Mouse (Mus musculus) CH12F3 (cell line): ENCODE results near the gene Pnpla1.
"Not testable (repeated sequence)": the region's sequence is repeated elsewhere in the genome, so short reads cannot be mapped to it uniquely, and the experiment has no call there.

ENCODE experiments used
- in situ Hi-C: fragments of 300-500 bp; cut with MboI; formaldehyde crosslinking; loops from 2 replicates; pipeline ENCODE4 v1.14.3; 2020; ENCODE audit warnings: low sequenced_read_pairs

The Pnpla1 gene

DNA sequence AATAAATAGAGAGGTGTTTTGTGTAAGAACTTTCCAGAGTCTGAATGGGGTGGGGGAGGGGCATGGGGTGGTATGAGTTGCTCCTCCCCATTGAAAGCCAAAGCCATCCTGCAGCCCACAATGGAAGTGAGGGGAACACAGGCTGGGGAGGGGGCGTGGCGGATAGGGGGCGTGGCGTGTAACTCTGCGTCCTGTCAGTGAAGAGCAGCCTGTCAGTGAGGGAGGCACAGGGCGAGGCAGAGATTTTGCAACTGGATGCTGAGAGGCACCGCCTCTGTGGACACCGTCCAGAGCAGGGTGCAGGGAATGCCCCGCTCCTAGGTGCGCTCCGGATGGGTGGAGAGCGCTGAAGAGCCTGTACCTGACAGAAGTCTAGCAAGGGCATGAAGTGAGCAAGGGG, at the start of gene Pnpla1:
Gene Pnpla1, plus strand, starts transcription at position 207 of the 400 bp plus-strand sequence.
- in situ Hi-C loops = no loop called here

DNA sequence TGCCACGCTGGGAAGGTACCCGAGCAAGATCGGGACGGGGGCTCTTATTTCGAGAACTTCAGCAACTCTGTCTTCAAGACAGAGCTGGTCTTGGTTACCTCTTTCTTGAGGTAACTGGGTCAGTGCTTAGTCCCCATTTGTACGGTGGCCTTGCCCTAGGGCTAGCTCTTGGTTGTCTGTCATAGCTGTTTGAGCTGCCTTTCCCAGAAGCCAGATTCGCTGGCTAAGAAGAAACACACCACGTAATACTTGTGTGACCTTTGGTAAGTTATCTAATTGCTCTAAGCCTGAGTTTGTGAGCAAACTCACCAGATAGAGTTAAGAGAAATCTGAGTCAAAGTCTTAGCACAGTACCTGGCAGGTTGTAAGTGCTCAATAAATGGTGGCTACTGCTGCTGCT, 49.5 kb upstream of the Pnpla1 start:
- in situ Hi-C loops = no loop called here

DNA sequence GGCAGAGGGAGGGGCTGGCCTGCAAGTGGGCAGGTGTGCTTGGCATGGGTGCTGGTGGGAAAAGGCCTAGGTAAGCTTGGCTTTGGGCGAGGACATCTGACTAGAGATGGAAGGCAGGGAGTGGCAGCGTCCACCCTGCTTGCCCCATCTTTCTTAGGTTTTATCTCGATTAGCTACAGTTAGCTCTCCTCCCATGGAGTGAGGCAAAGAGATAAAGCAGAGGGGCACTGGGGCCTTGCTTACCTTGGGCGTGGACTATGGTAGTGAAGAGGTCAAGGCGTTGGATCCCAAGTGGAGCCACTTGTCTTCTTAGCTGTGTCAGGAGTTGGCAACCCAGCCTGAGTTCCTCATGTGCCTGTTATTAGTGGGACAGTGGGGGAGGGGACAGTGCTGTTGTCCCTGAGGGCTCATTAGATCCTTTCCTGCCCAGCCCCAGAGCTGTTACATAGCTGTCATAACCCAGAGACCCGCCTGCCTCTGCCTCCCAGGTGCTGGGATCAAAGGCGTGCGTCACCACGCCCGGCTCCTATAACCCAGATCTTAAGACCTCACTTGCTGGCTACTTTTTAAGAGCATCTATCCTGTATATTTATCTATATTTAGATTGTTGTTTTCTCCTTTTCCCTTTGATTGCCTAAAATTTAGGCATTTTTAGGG, 48.9 kb upstream of the Pnpla1 start:
- in situ Hi-C loops = no loop called here

DNA sequence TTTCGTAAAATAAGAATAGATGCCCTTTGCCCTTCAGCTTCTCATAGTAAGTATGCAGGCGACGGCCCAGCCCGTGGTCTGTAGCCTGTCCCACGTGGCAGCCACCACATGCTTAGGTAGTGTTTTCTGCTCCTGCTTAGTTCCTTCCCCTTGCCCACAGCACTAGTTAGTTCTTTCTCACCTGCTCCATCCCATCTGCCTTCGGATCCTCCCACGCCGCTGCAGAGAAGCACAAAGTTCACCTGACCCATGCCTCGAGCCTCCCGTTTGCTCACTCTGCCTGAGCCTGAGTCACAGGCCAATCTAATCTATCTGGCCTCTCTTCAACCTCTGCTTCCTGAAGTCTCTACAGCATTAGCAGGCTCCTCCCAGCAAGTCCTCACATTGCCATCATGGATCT, 45.9 kb upstream of the Pnpla1 start:
- in situ Hi-C loops = no loop called here

DNA sequence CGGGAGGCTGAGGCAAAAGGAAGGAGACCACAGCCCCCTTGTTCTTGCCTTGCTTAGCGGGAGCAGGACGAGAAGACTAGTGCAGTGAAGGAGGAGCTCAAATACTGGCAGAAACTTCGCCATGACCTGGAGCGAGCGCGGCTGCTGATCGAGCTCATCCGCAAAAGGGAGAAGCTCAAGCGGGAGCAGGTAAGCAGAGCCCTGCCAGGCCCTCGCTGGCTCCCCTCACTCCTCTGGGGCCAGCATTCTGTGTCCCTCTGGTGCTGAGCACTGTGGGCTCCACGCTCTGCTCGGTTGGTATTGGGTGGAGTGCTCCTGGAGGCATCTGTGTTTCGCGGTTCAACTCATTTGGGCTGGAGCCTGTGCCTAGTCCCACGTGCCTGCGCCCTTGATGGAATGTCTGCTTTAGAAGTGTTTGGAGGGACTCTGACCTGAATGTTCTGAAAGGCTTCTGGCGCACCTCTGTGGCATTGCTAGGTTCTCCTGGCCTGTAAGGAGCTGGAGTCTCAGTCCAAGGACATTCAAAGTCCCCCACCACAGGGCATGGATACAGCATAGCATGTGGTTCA, 43.6 kb upstream of the Pnpla1 start:
- in situ Hi-C loops = no loop called here

DNA sequence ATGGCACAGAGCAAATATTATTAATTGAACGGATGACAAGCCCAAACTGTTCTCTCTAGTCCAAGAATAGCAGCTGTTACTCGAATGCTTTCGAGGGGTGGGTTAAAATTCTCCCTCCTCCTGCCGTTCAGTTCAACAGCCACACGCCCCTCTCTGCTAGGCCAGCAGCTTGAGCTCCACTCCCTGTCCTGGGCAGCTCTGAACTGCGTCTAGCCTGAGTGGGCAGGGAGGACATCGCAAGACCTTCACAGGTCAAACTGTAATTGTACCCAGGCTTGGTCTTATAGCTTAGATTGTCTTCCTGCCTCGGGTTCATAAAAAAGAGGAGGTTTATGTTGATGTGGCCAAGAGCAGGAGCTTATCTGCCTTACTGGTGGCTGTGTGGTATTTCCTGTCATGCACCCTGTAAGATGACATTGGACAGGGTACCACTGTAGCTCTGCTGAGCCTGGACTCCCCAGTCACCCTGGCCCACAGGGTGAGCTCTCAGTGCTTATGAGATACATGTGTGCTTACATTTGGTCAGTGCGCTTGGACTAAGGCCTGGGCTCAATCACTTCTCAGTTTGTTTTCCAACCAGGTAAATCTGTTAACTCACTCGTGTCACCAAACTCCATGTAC, 42.7 kb upstream of the Pnpla1 start:
- in situ Hi-C loops = no loop called here

DNA sequence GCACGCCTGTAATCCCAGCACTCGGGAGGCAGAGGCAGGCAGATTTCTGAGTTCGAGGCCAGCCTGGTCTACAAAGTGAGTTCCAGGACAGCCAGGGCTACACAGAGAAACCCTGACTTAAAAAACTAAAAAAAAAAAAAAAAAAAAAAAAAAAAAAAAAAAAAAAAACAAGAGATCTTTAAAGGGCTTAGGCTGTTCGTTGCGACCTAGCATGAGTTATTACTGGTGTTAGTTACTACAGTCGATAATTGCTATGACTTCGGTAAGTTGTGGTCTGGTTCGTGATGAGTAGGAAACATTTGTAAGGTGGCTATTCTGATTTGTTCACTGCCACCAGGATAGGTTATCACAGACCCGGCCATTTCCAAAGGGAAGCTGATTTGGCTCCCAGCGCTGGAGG, 41.9 kb upstream of the Pnpla1 start:
- in situ Hi-C loops = not testable (repeated sequence)

DNA sequence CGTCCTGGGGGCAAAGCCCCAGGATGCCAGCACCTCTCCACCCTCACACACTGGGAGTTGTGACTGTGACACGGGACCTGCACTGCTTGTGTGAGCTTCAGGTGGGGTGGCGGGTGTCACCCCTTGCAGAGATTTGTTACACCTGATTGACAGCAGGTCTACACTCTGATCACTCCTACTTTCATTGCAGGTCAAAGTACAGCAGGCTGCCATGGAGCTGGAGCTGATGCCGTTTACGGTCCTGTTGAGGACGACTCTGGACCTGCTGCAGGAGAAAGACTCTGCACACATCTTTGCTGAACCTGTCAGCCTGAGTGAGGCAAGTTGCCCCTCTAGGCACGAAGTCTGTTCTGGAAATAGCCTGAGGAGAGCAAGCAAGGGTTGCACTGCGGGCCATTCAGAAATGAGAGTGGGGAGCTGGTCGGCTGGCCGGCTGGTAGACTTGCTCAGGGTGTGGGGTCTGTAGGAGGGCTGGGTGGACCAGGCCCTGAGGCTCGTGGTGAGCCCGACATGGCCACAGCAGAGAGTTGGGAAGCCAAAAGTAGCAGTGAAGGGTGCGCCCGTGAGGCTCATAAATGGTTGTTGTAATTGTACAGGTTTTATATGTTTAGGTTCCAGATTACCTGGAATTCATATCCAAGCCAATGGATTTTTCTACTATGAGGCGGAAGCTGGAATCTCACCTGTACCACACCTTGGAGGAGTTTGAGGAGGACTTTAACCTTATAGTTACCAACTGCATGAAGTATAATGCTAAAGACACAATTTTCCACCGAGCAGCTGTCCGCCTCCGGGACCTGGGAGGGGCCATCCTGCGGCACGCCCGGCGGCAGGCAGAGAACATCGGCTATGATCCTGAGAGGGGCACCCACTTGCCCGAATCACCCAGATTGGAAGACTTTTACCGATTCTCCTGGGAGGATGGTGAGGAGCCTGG, 41.1 kb upstream of the Pnpla1 start:
- in situ Hi-C loops = no loop called here

DNA sequence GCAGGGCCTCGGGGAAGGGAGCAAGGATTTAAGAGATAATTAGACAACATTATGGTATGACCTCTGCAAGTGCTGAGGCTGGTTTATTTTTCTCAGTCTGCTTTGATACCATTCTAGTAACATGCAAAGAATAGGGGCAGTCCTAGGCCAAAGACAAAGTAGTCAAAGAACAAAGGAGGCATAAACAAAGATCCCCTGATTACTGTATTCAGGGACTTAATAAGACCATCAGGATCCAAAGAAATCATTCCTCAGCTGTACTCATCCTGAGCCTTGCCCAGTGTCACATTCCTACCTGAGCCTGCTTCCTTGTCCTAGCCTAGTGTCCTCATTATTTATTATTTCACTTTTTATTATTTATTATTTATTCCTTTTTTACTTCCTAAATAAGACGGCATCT, 38.0 kb upstream of the Pnpla1 start:
- in situ Hi-C loops = no loop called here

DNA sequence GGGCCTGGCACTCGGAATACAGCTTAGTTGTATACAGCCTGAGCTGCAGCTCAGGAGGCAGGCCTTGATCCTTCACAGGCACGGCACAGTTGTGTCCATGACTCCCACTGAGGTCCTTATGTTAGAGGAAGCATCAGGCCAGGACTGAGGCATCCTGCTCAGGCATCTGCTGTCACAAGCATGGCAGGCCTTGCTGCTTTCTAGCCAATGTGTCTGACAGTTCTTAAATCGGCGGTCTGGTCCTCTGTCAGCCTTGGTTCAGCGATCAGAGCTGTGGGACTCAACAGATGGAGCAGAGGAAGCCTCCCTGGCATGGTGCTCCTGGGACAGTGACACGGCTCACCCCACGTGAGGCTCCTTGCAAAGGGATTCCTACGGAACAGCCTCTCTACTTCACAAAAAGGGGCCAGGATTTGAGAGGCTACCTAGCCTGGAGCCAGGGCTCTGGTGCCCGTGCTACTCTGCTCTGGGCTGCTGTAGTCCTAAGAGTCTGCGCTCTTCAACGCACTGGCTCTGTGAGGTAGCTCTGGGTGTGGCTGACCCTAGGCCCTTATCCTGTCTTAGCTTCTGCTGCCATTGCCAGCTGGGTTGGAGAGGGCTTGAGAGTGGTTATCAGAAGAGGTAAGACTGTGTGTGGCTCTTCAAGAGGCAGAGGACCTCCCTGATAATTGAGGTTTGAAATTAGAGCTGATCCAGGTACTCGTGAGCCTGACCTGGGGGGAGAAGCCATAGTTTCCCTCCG, 35.0 kb upstream of the Pnpla1 start:
- in situ Hi-C loops = no loop called here

DNA sequence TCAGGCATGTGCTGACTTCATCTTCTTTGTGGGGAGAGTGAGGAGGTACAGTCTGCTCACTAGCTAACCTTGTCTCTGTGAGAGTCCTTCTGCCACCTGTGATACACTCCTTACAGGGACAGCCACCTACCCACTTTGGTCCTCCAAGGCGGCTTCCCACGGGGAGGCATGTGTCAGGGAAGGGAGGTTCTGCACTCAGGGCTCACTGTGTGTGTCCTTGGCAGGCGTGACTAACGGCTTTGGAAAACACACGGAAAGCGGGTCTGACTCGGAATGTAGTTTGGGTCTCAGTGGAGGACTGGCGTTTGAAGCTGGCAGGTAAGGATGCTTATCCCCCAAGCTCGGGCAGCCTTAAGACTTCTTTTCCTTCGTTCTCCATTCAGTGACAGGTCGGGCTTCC, 34.5 kb upstream of the Pnpla1 start:
- in situ Hi-C loops = no loop called here

DNA sequence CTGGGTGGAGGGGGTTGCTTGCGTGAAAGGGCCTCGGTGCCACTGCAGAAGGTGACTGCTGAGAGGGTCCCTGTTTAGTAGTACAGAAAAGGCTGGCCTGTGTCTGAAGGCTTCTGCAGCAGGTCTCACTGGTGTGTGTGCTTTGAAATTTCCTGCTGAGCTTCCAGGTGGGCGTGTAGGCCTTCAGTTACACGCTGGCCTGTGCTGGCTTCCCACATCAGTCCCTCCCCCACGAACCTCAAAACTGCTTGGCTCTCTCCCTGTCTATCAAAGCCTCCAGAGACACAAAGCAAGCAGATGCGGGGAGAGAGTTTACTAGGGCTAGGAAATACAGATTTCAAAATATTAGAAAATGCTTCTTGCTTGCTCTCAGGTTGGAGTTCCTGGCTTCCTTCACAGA, 33.3 kb upstream of the Pnpla1 start:
- in situ Hi-C loops = no loop called here

DNA sequence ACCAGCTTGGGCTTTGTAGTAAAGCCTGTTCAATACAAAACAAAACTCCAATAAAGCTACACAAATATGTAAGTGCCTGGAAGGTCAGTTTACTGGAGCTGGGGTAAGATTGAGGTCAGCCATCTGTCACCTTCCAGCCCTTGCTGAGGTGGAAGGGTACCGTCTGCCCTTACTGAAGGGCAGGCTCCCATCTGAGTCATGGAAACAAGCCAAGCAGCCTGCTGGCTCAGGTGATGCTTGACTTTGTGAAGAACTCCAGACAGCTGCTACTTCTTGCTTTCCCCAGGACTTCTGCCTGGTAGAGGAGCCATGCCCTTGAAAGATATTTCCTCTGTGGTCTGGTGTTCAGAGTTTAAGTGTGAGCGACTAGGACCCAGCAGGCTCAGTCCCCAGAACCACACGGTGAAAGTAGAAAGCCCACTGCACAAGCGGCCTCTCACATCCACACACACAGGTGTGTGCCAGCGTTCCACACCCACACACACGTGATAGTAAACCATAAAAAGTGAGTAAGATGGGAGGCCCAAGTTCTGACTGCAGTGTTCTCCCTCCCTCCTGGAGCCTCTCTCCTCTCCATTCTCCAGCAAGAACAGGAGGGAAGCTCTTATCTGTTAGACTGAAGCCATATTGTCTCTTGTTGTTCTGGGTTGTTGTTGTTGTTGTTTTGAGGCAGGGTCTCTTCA, 32.7 kb upstream of the Pnpla1 start:
- in situ Hi-C loops = no loop called here

DNA sequence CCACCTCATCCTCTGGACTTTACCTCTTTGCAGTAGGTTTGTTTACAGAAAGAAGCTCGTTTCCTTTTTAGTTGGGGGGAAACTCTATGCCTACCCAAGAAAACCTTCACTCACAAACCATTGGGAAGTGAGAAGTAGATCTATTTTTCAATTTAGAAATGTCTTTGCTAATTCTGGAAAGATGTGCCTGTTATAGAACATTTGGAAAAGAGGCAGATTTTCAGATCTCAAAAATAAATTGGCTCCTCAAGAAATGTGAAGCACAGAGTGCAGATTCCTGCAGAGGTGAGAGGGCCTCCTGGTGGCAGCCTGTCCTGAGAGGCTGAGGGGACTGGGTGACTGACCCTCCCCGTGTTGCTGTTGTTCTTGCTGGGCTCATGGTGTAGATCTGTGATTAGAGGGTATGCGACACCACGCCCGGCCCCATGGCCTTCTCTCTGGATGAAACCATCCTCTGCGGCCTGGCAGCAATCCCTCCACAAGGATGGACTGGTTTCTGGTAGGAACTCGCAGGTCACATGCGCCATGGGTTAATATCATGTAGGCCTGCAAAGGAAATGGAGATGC, 30.5 kb upstream of the Pnpla1 start:
- in situ Hi-C loops = no loop called here

DNA sequence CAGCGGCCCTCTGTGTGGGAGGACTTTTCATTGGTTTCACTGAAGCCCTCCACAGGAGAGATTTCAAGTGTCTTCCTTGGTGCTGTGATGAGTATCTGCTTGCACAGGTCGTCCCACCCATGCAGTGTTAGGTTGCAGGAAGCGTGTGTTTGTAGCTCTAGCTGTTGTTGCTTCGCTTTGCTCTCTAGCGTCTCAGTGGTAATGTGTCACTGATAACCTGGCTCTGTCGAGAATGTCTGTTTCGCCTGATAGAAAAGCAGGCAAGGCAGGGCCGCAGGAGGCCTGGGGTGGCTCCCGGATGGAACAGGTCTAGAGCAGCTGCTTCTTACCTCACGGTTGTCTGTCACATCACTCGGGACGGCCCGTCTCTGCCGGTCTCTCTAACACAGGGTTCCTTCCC, 29.1 kb upstream of the Pnpla1 start:
- in situ Hi-C loops = no loop called here

DNA sequence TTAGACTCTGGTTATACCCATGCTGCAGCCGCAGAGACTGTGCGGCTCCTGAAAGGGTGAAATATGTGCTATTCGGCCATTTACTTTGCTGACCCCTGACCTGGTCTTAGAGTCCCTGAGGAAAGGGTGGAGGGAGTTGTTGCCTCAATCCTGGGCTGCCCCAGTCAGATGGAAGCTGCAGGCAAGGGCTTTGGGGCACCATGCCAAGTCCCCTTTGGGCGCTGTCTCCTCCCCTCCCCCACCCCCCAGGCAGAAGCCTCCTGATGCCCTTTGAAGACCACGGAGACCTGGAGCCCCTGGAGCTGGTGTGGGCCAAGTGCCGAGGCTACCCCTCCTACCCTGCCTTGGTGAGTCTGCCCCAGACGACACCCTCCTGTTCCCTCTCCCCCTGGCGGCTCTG, 27.1 kb upstream of the Pnpla1 start:
- in situ Hi-C loops = no loop called here

DNA sequence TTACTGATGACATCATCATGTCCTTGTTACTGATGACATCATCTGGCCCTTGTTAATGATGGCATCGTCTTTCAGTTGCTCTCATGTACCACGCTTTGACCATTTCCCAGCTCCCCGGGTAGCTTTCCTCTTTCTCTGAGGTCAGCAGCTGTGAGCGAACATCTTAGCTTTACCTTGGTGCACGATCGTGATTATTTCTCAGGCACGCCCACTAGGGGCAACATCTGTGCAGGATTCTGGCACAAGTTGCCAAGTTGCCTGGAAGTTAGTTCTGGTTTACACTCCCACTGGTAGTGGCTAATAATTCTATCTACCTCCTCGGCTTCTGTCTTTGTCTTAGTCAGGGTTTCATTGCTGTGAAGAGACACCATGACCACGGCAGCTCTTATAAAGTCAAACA, 26.2 kb upstream of the Pnpla1 start:
- in situ Hi-C loops = no loop called here

DNA sequence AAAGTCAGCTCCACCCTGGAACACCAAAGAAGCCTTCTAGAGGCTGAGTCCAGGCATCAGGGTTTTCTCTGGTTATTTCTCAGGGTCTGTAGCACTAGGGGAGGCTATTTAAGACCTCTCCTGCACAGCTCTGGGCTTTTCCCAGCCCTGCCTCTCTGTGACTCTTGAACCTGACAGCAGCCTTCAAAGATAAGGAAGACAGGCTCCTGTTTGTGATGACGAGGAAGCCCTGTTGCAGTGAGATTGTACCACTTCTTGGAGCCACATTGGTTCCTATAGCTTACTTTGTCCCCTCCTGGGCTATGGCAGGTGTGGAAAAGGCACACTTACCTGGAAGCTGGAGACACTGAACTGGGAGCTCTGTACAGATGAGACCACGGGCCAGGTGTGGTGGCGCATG, 25.3 kb upstream of the Pnpla1 start:
- in situ Hi-C loops = no loop called here

DNA sequence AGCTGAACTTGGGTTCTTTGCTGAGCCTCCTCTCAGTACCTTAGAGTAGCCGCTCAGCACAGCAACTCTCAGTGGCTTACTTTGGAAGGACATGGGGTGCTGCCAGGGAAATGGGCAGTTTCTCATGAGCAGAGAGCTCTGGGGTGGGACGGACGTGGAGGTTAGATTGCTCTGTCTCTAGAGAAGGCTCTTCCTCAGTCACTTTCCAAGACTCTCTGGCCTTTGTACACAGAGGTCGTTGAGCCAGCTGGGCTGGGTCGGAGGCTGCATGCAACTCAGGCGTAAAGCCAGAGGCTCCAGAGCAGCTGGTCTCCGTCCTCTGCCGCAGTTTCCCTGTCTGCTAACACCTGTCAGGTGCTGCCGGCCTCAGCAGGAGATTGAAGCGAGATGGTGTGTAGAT, 23.5 kb upstream of the Pnpla1 start:
- in situ Hi-C loops = no loop called here

DNA sequence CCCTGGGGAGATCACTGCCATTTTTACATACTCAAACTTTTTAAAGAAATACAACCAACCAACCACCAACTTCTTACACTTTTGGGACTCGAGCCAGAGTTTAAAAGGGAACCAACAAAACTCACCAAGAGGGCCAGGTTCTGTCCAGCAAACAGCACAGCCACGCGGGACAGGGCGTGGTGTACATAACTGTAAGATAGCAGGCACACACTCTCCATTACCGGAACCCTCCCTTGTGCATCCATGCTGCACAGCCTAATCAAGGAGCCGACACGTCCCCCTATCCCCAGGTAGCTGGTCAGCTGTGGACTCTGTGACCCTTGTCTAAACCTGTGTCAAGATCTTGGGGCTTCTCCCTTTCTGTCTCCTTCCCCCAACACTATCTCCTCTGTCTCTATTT, 20.4 kb upstream of the Pnpla1 start:
- in situ Hi-C loops = no loop called here
